23 mouse cellular contexts compared by ENCODE assay signal in the genomic region with DNA sequence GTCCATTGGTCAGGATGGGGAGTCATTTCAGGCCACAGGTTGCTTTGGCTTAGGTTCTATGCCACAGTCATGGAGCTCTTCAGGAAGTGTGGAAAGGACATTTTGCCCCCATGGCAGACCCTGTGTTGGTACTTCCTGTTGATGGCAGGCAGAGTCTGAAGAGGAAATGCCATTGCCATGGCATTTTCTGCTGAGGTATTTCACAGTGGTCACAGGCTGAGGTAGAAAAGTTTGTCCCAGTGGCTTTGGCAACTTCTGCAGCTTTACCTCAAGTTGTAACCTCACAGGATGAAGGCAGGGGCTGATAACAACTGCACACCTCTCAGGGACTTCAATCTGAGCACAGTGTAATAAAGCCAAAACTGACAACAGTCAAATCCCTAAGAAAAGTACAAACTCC.
"Had no signal": no experiment of that assay in that cellular context is flagged by ENCODE, and none has a peak within 500 bp of the region (broad histone marks: within the 10 kb centered on the region; RNA-seq: fewer than 3 reads in every experiment).

No protein-coding gene starts in this region.

- H3K9ac ChIP-seq: heart, embryonic 12.5 days; hindbrain, embryonic 14.5 days; kidney, embryonic 15.5 days; limb, embryonic 13.5 days; limb, embryonic 15.5 days; liver, embryonic 12.5 days had no signal

- H3K27ac ChIP-seq: heart, embryonic 10.5 days; hindbrain, embryonic 14.5 days; hindbrain, postnatal 0 days; kidney, embryonic 15.5 days; kidney, postnatal 0 days; limb, embryonic 13.5 days; limb, embryonic 15.5 days; liver, embryonic 12.5 days had no signal

- H3K4me2 ChIP-seq: heart, embryonic 12.5 days; hindbrain, embryonic 14.5 days; kidney, embryonic 15.5 days; limb, embryonic 13.5 days; limb, embryonic 15.5 days; liver, embryonic 12.5 days had no signal

- DNase-seq: gastrocnemius, postnatal 14 days; gastrocnemius, postnatal 36 days; heart, adult 18-20 months; heart, postnatal 10 days; heart, postnatal 4 days; kidney, adult 11 months; kidney, adult 2 months; kidney, adult 9 months; kidney, postnatal 14 days; kidney, postnatal 36 days; layer of hippocampus, adult 9-11 months; layer of hippocampus, postnatal 36 days; left cerebral cortex, postnatal 4 days had no signal

- H3K4me1 ChIP-seq: heart, embryonic 10.5 days; heart, embryonic 12.5 days; kidney, embryonic 15.5 days; limb, embryonic 13.5 days; limb, embryonic 15.5 days; liver, embryonic 12.5 days had no signal

- H3K27me3 ChIP-seq: limb, embryonic 13.5 days; limb, embryonic 15.5 days; liver, embryonic 12.5 days had no signal

- H3K36me3 ChIP-seq: heart, embryonic 10.5 days; heart, embryonic 12.5 days; kidney, embryonic 15.5 days; limb, embryonic 13.5 days; limb, embryonic 15.5 days; liver, embryonic 12.5 days had no signal

- H3K4me3 ChIP-seq: heart, embryonic 10.5 days; heart, embryonic 12.5 days; kidney, embryonic 15.5 days; limb, embryonic 13.5 days; limb, embryonic 15.5 days; liver, embryonic 12.5 days had no signal

- ATAC-seq: hindbrain, postnatal 0 days; intestine, embryonic 16.5 days; liver, embryonic 12.5 days had no signal

- H3K9me3 ChIP-seq: heart, embryonic 10.5 days; heart, embryonic 12.5 days; kidney, embryonic 15.5 days; limb, embryonic 13.5 days; limb, embryonic 15.5 days; liver, embryonic 12.5 days had no signal
